8 mouse cellular contexts compared by ENCODE assay signal in genomic region chr12:111122332-111122852, GRCm38 (mm10). TPM values are rescaled to one million over a fixed set of nuclear protein-coding genes. Genes with fewer than 3 reads are reported as not detected.
DNase-seq lines count a peak whose midpoint lies in the region.

No protein-coding gene starts in this region.

- peak; percentile 27 for DNase-seq in adrenal gland, postnatal 10 days
- DNase-seq in adrenal gland, adult 18-20 months (ENCODE audit: low spot score in 2 of 2), result no peak
- peak; percentile 34 for DNase-seq in retina, embryonic 14.5 days (ENCODE audit: low spot score)
- DNase-seq in retina, postnatal 1 day, result no peak
- peak; percentile 25 for DNase-seq in forelimb bud, embryonic 11.5 days (ENCODE audit: low read depth, low spot score)
- peak; percentile 29 for DNase-seq in thymus, postnatal 14 days
- DNase-seq in left cerebral cortex, adult 11 months (ENCODE audit: low spot score), result no peak
- no peak for DNase-seq in neural tube, embryonic 10.5 days (ENCODE audit: extremely low spot score, low spot score)

RNA-seq across cellular contexts. Expression of gene Traf3, which starts 43.8 kb away (rescaled TPM):
- total RNA-seq in adrenal gland, postnatal 10 days (2021), result 10 to 100 TPM; 17.9 to 22.5 TPM
- 10 to 100 TPM; 18.8 to 23.8 TPM for total RNA-seq in adrenal gland, adult 18-20 months (2021)

Comparison
In these comparisons a context has a peak if more than half of its experiments do, and no peak if none do; other contexts are left out.
1. DNase-seq: peak in adrenal gland, postnatal 10 days (single experiment), retina, embryonic 14.5 days (single experiment), forelimb bud, embryonic 11.5 days (single experiment) and thymus, postnatal 14 days (single experiment); none in adrenal gland, adult 18-20 months (0 of 2), retina, postnatal 1 day (single experiment), left cerebral cortex, adult 11 months (single experiment) and neural tube, embryonic 10.5 days (single experiment).